Mouse (Mus musculus) kidney, postnatal 14 days (tissue): ENCODE measurements at regions not wholly inside any gene's neighbourhood (a gene's known extent, or its start where the extent isn't known, plus 50 kb on each side); places are given as distances from the start of the nearest gene placed in this dataset.

Experiments
- DNase-seq: peaks from one replicate; pipeline ENCODE4 v3.0.0; 2022; ENCODE audit warnings: mixed read lengths

DNA sequence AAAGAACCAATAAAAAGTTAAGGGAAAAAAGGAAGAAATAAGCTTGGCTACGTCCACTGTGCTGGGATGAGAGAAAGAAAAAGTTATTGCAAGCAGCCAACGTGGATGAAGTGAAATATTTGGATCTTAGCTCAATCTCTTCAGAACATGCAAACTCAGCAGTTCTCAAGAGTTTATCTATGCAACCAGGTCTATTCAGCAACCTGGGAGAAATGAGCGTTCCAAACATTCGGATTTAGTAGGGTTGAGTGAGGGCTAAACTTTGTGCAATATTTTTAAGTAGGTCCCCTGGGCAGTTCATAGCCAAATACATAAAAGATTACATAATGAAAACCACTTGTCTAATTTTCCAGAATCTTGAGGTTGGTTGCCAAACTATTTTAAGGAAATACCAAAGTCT is 129.0 kb upstream of the Tmem164 start:
- DNase-seq: no peak

DNA sequence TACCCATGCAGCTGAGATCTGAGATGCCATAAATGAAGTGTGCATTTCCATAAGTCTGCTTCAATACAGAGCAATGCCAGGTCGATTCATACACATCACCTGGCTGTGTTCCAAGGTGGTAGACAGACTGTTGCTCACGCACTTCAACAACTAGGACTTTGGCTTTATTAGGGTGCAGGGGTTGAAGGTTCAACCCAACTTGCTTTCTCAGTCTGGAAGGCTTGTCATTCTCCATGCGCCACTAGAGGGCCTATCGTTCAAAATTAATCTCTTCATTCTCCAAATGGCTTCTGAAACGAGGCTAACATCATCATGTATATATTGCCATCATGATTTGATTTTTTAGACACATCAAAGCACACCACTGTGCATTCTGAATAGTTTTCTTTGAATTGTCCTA is 127.0 kb upstream of the Tmem164 start:
- DNase-seq: peak; percentile 39

DNA sequence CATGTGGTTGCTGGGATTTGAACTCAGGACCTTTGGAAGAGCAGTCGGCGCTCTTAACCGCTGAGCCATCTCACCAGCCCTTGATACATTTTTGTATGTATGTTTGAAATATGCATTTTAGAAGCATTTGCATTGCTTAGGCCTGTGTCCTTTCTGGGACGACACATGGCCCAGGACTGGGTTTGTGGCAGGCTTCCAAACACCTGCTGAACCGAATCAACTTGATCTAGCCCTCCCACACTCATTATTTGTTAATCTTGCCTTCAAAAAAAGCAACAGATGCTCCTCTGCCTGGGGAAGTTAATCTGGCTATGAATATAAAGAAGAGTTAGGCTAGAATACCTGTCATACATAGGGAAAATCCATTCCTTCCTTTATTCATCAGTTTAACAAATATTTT is 123.7 kb upstream of the Tmem164 start:
- no peak for DNase-seq

DNA sequence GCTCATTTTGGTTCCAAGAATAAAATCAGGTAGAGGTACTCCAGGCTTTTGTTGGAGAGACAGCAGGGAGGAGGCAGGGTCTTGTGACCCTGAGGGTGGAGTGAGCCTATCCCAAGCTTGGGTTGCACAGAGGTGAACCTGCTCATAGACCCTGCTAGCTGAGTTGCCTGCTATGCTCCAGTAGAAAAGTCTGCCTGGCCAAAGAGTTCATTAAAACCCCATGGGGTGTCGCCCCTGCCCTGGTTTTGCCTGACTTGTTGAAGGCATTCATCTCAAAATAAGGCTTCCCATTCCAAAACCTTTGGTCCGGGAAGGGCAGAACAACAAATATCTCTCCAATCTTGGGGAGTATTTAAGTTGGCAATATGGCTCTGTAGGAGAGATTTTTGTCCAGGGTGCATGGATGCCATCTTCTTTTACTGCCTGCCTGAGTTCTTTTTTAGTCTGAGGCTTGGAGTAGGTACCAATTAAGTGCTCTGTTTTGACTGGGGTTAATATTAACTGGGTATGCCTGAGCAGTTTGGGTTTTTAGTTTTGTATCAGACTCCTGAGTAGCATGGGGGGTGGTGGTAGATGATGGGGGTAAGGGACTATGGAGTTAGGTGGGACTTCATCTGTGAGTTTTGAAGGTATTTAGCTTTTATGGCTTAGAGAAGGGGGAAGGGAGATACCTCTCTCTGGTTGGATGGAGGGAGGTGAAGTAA is 120.8 kb upstream of the Tmem164 start:
- peak; percentile 31 for DNase-seq

DNA sequence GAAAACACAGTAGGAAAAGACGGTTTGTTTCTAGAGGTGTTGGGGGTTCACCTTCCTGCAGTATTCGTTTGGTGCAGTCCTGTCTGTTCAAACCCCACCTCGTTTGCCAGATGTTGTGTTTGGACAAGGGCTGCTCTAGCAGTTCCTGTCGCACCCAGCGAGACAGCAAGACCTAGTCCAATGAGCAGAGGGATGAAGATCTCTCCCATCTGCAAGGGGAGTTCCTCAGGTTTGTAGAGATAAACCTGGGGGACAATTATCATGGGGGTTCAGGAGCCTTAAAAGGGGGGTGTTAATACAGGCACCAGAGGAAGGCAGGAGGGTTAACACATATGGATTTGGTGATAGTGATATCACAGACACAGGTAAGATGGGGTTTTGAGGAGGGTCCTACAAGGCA is 119.4 kb upstream of the Tmem164 start:
- DNase-seq: no peak

DNA sequence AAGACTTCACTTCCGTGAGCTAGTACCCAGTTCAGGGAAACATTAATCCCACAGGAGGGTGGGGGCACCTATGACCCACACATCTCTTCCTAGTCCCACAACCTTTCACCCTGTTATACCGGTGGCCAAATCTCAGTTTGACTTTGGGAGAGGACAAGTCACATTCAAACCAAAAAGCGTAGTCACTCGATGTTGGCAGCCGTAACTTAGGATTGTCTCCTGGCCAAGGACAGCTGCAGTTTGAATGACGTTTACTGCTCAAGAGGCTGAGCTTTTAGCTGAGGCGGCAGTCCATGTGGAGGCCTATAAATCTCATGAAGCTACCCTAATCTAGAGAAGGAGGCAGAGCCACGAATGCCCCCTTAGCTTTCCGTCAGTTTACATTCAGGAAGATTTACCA is 117.0 kb upstream of the Tmem164 start:
- peak; percentile 10 for DNase-seq

DNA sequence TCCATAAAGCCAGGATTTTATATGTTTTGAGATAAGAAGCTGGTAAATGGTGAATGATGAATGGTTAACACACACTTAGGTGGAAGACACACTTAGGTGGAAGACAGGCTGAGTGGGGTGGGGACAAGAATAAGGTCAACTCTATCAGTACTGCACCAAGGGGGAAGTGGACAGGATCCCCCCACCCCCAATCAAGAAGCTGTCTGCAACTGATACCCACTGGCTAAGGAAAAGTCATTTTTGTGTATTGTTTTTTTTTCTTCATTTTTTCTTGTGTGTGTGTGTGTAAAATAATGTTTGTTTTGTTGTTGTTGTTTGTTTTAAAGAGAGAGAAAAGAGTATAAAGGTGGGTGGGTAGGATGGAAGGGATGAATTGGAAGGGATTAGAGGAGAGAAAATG is 109.4 kb upstream of the Tmem164 start:
- DNase-seq: no peak

DNA sequence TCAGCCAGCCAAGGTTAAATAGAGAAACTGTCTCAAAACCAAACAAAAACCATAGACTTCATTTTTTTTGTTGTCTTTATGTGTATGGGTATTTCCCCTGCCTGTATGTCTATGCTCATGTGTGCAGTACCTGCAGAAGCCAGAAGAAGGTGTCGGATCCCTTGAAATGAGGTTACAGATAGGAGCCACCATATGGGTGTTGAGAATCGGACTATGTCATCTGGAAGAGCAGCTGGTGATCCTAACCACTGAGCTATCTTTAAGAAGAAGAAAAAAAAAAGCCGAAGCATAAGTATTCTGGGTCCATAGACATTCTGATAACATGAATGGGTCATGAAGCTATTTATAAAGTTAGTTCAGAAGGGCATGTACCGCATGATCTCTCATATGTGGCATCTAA is 107.2 kb upstream of the Tmem164 start:
- no peak for DNase-seq

DNA sequence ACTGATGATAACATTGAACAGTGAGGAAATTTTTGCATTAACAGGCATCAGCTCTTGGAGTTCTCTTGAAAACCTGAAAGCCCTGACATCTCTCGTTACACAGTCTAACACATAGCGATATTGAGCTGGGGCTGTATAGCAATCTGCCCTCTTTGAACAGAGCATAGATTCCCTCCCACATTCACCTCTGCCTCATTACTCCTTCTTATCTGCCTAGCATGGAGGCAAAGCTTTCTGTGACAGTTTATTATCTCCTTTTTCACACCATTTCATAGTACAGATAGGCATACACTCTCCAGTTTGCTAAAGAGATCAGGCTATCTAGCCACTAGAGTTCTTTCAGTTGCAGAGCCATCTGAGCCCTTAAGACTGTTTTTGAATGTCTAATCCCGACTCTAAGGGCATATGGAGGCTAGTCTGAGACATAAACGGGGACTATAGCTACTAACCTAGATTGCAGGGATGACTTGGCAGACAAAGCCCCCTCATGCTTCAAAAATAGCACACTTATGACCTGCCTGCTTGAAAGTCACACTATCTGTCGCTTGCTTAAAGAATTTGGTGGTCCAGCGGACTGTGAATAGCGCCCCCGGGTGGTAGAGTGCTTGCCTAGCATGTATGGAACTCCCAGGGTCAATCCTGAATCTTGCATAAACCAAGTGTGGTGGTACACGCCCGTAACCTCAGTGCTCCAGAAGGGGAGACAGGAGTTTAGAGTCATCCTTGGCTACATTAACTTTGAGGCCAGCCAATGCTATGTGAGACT is 106.1 kb upstream of the Tmem164 start:
- DNase-seq: no peak

DNA sequence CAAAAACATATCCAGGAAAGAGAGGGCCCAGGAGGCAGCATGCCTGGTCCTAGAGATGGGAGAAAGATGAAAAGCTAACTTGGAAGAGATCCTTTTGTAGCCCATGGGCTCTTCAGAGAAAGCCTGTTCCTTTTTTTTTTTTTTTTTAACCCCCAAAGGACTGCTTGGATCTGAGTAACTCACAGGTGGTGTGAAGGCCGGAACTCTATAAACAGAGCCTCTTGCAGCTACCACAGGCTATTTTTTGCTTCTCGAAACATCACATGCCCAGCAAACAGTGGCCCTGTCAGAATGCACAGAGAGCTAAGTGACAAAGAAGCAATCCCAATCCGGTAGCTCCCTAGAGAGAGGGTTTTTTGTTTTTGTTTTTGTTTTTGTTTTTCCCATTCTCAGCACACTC is 105.1 kb upstream of the Tmem164 start:
- no peak for DNase-seq

DNA sequence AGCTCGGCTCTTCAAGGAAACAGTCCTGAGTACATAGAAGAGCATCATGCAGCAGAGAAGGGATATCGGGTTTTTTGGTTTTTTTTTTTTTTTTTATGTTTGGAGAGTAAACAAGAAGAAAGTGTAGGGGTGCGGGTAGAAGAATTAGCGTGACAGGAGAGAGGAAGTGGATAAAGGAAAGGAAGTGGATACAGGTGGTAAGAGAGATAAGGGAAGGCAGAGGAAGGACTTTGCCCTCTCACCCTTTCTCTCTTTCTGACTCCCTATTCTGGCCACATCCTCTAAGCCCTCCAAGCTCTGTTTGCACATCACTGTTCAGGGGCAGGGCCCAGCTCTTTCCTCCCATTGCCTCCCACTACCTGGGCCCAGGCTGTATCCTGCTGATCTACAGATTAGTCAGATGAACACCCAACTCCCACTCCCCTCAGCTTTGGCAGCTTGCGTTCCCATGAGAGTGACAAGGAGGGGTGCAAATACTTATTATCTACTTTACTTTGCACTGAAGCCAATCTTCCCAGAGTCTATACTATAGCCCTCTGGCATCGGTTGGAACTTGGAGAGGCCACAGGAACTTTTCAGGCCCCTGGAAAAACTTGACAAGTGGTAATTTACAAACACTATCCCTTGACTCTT is 103.6 kb upstream of the Tmem164 start:
- DNase-seq: no peak

DNA sequence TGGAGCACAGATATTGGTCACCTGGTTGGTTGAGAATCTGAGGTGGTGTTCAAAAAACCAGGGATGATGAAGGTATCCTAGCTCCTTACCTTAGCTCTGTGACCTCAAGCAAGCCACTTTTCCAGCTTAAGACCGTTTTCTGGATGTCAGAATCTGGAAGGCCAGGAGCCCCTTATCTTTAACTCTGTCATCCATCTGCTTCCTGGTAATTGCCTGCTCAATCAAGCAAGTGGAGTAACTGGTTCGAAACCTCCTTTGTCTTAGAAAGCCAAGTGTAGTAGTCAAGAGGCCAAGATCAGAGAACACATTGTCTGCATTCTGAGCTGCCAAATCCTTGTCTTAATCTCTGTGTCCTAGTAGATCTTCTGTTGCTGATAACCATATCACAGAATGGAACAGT is 95.9 kb upstream of the Tmem164 start:
- DNase-seq: no peak

DNA sequence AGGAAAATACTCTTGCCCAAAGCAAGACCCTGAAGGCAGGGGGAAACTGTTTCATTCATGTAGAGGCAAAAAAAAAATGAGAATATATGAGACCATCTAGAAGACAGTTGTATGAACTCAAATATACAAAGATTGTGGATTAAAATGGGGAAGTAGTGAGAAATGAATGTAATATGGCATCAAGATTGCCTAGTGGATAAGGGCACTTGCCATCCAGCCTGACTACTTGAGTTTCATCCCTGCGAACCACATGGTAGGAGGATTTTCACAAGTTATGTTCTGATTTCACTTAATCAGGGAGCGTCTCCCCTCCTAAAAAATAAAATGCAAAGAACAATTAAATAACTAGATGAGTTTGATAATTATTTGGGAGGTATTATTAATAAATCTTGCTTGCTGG is 81.8 kb upstream of the Tmem164 start:
- no peak for DNase-seq

DNA sequence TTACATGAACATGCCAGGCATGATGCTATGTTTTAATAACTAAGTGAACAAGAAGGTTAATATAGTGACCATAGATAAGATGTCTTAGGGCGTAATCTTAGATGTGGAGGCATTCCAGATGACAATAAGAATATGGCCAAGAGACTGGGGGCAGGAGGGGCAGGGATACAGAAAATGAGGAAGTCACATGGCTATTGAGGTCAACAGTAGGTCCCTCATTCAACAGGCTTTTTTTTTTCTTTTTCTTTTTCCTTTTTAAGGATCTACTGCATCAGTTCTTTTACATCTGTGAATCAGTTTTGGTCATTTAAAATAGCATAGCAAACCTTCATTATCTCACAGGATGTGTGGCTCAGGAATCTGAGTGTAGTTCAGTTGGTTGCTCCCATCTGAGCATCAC is 80.4 kb upstream of the Tmem164 start:
- DNase-seq: no peak

DNA sequence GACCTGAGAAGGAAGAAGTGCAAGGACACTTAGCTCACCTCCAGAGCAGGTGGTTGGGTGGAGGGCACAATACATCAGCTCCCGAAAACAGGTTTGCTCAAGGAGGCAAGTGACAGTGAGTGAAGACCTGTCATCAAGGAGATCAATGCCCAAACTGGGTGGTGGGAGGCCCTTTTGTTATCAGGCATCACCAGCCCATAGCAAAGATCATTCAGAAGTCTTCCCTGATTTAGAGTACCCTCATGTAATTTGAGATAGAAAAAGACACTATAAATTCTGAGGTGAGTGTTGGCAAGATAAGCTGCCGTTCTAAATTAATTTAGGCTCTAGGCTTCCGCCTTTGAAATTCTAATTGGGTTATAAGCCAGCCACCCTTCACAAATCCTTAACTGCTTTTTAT is 76.1 kb upstream of the Tmem164 start:
- no peak for DNase-seq

DNA sequence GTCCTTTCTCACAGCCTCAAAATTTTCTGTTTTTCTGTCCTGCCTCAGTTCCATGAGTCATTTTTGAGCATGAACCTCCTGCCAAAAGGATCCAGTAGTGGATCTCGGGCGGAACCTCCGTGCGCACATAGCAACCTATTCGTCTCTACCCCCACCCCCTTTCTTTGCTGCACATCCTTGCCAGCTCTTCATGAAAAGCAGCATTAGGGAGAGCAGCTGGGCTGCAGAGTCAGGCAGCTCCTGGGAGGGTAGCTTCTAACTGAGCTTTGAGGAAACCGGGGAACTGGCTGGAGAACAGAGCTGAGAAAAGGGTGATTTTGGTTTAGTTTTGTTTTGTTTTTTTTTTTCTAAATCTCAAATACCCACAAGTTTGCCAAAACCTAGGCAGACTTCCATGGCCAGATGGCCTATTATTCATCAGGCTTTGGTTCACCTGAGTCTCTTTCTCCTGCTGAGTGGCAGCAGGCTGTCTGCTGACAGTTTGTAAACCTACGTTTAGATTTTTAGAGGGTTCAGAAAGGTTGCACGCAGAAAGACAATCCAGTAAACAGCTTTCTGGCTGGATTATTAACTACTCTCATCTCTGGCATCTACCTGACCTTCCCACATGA is 74.5 kb upstream of the Tmem164 start:
- DNase-seq: no peak

DNA sequence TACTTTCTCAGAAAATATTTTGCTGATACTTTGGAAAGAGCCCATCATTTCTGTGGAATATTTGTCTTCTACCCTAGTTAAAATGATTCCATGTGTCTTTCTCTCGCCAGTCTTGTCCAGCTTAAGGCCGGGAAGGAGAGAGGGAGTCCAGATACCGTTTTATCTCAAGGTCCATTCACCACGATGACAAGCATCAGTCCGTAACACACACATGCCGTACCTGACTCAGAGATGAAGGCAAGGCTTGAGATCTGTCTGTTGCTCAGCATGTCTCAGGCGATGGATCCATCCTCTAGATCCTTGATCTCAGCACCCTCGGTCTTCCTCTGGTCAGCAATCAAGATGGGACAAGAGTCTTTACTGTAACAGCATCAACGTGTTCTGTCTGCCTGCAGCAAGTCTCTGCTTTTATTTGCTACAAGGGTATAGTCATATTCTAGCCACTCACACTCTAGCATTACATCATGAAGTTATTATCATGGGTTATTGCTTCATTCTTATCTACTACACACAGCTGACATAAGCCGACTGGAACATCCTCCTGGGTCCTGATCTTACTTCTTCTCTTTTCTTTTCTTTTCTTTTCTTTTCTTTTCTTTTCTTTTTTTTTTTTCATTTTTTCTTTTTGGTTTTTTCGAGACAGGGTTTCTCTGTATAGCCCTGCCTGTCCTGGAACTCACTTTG is 64.9 kb upstream of the Tmem164 start:
- DNase-seq: no peak

DNA sequence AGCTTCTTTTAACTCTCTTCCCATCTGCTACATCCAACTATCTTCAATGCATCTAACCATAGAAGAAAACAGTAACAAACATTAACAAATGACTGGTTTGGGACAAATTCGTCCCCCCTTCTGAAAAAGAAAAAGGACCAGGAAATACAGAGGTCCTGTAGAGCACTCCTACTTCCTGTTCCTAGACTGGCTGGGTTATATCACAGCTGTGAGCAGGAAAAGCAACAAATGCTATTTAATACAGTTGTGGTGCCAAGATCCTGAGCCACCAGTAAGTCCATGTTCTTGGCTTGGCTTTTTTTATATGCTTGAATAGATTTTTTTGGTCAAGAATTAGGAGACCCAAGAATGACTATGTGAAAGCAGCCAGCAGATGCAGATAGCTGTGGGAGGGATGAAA is 62.8 kb upstream of the Tmem164 start:
- peak; percentile 9 for DNase-seq

DNA sequence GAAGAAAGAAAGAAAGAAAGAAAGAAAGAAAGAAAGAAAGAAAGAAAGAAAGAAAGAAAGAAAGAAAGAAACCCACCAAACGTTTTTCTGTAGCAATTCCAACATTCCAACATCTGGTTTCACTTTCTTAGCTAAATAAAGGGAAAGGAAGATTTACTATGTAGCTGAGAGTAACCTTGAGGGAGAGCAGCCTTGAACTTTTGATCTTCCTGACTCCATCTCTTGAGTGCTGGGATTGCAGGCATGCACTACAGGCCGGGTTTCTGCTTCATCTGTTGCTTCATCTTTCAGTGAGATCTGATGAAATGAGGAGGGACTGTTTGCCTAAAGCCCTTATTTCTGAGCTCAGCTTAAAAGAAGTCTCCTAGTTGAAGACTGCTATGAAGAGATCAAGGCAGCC is 57.8 kb upstream of the Tmem164 start:
- peak; percentile 1 for DNase-seq

DNA sequence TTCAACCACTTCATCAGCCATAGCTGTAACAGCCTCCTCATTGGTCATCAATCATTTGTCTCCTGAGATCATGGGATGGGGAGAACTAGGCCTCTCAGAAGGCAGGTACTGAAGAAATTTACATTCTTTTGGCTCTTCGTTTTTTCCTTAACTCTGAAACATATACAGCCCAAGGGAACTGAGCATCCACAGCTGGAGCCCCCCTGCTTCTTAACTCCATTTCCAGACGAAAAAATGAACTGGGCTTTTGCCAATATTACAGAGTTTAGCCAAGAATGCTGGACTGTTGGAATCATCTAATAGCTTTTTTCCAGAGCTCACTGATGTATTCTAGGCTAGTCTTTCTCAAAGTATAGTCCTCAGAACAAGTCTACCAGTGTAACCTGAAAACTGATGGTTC is 57.3 kb upstream of the Tmem164 start:
- no peak for DNase-seq
